Mouse (Mus musculus) CH12F3 (cell line): Measurements from ENCODE around the gene Anxa4.

ENCODE experiments used
- in situ Hi-C: fragments of 300-500 bp; cut with MboI; formaldehyde crosslinking; loops from 2 replicates; pipeline ENCODE4 v1.14.3; 2020; ENCODE audit warnings: low sequenced_read_pairs

Anxa4 gene

GRCm38 (mm10) chr6:86767465-86767864 is 25.9 kb downstream of the Anxa4 start:
- in situ Hi-C loops = no loop called here

- in situ Hi-C loops = no loop called here
Observed at GRCm38 (mm10) chr6:86765637-86766059, 27.7 kb downstream of the Anxa4 start.

- in situ Hi-C loops = loop anchor here (5.0 kb wide), 1 partner anchor 48 kb away; no protein-coding TSS in a partner anchor
Observed at GRCm38 (mm10) chr6:86754105-86754863, 39.1 kb downstream of the Anxa4 start.

GRCm38 (mm10) chr6:86752843-86753485 is 40.4 kb downstream of the Anxa4 start:
- in situ Hi-C loops = loop anchor here (5.0 kb wide), 1 partner anchor 49 kb away; no protein-coding TSS in a partner anchor

- in situ Hi-C loops = loop anchor here (5.0 kb wide), 1 partner anchor 51 kb away; no protein-coding TSS in a partner anchor
Observed at GRCm38 (mm10) chr6:86750961-86751360, 42.4 kb downstream of the Anxa4 start.

- in situ Hi-C loops = loop anchor here (5.0 to 10.0 kb wide), 2 partner anchors 52 to 165 kb away; no protein-coding TSS in a partner anchor
Observed at GRCm38 (mm10) chr6:86749817-86750216, 43.6 kb downstream of the Anxa4 start.

- in situ Hi-C loops = loop anchor here (10.0 kb wide), 1 partner anchor 168 kb away; no protein-coding TSS in a partner anchor
Observed at GRCm38 (mm10) chr6:86747171-86747570, 46.2 kb downstream of the Anxa4 start.

- in situ Hi-C loops = loop anchor here (10.0 kb wide), 1 partner anchor 174 kb away; no protein-coding TSS in a partner anchor
Observed at GRCm38 (mm10) chr6:86740652-86741051, 52.7 kb downstream of the Anxa4 start.

GRCm38 (mm10) chr6:86736830-86737229 is 56.6 kb downstream of the Anxa4 start:
- in situ Hi-C loops = no loop called here

- in situ Hi-C loops = no loop called here
Observed at GRCm38 (mm10) chr6:86736313-86736712, 57.1 kb downstream of the Anxa4 start.

GRCm38 (mm10) chr6:86733183-86733876 is 60.1 kb downstream of the Anxa4 start, which contains the start of gene Gmcl1:
Gmcl1 (minus strand) TSS chr6:86733383.
- in situ Hi-C loops = no loop called here

- in situ Hi-C loops = no loop called here
Observed at GRCm38 (mm10) chr6:86732276-86733173, 60.9 kb downstream of the Anxa4 start.

- in situ Hi-C loops = no loop called here
Observed at GRCm38 (mm10) chr6:86728711-86729110, 64.7 kb downstream of the Anxa4 start.

- in situ Hi-C loops = no loop called here
Observed at GRCm38 (mm10) chr6:86721977-86722376, 71.4 kb downstream of the Anxa4 start.

GRCm38 (mm10) chr6:86708072-86708774 is 85.2 kb downstream of the Anxa4 start:
- in situ Hi-C loops = no loop called here

GRCm38 (mm10) chr6:86702577-86702976 is 90.8 kb downstream of the Anxa4 start:
- in situ Hi-C loops = no loop called here

- in situ Hi-C loops = no loop called here
Observed at GRCm38 (mm10) chr6:86697903-86698302, 95.5 kb downstream of the Anxa4 start.

- in situ Hi-C loops = no loop called here
Observed at GRCm38 (mm10) chr6:86696213-86696612, 97.2 kb downstream of the Anxa4 start.

- in situ Hi-C loops = no loop called here
Observed at GRCm38 (mm10) chr6:86694465-86694864, 98.9 kb downstream of the Anxa4 start.

GRCm38 (mm10) chr6:86689671-86690070 is 103.7 kb downstream of the Anxa4 start:
- in situ Hi-C loops = no loop called here
